Mouse (Mus musculus) telencephalon, adult 2 months (tissue): ENCODE measurements at regions not wholly inside any gene's neighbourhood (a gene's known extent, or its start where the extent isn't known, plus 50 kb on each side); places are given as distances from the start of the nearest gene placed in this dataset.

Source experiments
- DNase-seq: peaks from one replicate; pipeline ENCODE4 v3.0.0-alpha.2; 2011; ENCODE audit warnings: low read depth, low spot score

DNA sequence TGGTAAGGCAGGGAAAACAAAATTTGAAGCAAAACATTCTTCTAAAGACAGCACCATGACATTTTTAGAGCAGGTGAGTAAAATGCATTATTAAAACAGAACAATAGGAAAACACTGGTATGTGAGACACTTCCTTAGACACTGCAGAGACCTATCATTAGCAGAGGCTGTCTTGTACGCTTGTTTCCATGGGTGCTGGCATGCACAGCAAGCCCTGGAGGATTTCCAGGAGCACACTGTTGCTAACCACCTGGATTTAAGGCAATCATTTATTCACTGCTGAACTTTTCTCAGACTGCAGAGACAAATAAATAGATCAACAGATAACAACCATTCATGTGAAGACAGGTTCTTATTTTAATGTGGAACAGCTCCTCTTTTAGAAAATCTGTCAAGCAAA, 127.7 kb downstream of the Pros1 start:
- no peak for DNase-seq

GRCm38 (mm10) chr16:62982558-62982957, 128.5 kb downstream of the Pros1 start:
- DNase-seq, result no peak

GRCm38 (mm10) chr16:62995555-62995954, 141.4 kb downstream of the Pros1 start:
- no peak for DNase-seq

DNA sequence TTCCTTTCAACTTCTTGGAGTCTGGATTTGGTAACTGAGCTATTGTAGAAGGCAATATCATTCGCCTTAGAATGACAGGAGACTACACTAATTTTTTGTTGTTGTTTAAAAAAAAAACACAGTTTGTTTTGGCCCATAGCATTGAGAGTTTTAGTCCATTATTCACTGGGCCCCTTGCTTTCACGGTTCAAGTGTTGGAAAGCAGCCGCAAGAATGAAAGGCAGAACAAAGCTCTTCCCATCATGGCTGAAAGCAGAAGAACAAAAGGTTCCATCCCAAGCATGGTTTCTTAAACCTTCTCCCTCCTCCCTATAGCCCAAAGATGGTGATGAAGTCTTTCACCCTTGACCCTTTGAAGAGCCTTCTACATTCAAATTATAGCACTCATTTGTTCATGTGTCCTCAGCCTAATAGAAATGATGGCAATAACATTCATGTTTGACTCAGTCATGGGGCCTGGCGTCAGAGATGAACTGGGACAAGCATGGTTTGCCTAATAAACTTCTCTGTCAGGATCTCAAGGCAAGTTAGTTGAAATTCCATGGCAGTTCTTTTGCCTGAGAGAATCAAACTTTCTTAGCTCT, 157.1 kb downstream of the Pros1 start:
- DNase-seq, result no peak

DNA sequence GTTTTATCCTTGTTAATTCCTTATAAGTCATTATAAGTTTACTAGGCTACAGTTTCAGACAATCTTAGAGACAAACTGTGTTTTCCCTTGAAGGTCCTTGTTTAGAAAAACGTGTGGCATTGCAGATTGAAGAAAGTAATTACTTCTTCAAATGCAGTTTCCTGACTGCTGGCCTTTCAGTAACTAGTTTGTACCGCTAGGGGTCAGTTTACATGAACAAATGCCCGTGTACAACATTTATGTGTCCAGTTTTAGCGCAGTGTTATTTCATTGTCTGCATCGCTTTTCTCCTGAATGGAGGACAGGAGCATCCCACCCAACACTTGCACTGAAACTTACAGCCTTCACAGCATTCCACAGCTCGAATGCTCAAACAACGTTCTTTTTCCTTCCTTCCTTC, 160.3 kb downstream of the Pros1 start:
- DNase-seq, result peak; percentile 9

GRCm38 (mm10) chr16:63016144-63016543, 162.0 kb downstream of the Pros1 start:
- DNase-seq, result no peak

GRCm38 (mm10) chr16:63016658-63017057, 162.6 kb downstream of the Pros1 start:
- no peak for DNase-seq

GRCm38 (mm10) chr16:63030399-63030798, 176.3 kb downstream of the Pros1 start:
- no peak for DNase-seq

- DNase-seq, result no peak
Measured at GRCm38 (mm10) chr16:63031035-63031434, 176.9 kb downstream of the Pros1 start.

DNA sequence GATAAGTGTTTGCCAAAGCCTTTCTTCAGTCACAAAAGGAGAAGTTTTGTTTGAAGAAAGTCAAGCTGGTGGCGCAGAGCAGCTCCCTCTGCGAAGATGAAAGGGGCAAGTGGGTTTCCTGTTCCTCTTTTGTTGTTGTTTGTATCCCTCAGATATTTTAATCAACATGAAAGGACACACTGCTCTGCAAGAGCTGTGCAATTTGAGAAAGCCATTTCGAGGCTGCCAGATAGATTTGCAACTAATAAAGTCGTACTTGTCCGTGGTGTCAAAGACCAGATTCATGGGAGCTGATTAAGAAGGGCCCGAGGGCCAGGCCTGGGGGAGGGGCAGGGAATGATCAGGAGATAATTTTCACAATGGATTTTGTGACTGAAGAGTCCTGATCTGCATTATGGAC, 177.7 kb downstream of the Pros1 start:
- DNase-seq, result no peak

DNA sequence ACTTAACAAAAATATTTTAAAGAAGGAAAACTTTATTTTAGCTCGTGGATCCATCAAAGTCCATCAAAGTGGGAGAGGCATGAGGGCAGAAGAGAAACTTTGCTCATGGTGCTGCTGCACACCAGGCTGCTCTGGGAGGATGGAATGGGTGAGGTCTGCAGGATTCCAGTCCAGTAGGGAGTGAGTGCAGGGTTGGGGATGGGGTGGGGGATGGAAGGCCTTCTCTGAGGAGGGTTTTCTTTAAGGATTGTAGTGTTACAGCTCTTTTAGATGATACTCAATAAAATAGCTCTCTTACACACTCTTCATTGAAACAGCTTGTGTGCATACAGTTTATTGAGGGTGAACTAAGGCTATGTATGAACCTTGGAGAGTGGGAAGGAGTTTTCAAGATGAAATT, 195.0 kb downstream of the Pros1 start:
- no peak for DNase-seq

DNA sequence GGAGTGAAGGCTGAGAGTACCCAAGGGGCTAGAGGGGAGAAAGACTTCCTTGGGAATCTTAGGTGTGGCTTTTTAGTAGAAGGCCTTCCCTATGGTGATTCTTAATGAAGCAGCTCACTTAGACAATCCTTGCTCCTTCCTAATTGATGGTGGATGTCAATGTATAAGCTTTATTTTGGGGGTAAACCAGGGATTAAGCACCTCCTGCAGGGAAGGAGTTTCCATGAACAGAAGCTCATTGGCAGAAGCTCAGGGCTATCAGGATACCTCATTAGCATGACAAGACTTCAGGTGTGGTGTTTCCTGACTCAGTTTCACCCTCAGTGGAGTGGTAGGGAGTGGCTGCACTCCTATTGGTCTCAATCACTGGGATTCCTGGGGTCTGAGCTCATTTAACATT, 208.8 kb downstream of the Pros1 start:
- DNase-seq, result no peak

DNA sequence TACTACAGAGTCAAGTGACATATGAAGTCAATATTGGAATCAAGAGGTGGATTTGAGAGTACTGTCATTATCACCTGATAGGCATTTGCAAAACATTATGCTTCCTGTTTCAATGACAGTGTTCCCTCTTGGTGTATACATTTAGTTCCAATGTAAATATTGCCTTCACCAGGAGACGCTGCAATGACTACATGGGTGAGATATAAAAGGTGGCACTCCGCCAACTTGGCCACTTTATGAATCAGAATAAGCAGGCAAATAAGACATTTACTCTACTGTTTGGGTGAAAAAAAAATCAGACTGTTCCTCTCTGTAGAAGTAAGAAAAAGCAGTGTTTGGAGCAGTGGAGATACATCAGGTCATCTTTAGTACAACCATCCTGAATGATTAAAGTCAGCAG, 215.9 kb downstream of the Pros1 start:
- no peak for DNase-seq

DNA sequence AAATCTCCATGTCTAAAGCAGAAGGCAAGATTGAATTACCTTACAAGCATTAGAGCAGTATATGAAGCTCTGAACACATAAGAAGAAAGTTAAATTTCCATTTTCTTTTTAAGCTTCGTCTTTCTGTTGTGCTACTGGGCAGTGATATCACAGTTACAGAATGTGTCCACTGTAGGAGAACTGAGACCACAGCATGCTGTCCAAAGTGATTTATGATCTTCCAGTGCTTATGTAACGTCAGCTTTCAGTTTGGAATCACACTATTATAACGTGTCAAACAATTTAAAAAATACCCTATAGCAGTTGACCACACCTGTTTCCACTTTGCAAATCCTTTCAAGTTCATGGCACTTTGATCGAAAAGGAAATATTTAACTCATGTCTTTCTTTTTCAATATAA, 221.7 kb downstream of the Pros1 start:
- no peak for DNase-seq

- no peak for DNase-seq
Measured at GRCm38 (mm10) chr16:63081383-63081782, 227.3 kb downstream of the Pros1 start.

DNA sequence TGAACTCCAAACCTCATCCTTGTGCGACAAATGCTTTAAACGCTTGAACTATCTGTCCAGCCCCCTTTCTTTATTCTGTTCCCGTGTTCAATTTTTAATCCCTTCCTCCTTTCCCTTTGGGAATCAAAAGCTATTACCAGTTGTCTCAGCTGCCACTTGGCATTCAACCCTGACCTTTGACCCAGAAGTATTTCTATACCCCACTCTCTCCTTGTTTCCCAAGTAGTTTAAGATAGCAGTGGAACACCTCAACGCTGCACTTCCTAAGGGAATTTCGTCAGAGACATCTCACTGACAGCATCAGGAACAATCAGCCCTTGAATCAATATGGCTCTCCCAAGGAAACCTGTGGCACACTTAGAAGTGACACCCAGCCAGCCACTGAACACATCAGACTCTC, 229.1 kb downstream of the Pros1 start:
- DNase-seq, result no peak

GRCm38 (mm10) chr16:63084021-63084756, 230.1 kb downstream of the Pros1 start:
- no peak for DNase-seq

GRCm38 (mm10) chr16:63086086-63086796, 232.1 kb downstream of the Pros1 start:
- no peak for DNase-seq

GRCm38 (mm10) chr16:63091471-63092300, 237.6 kb downstream of the Pros1 start:
- DNase-seq, result peak; percentile 52

- no peak for DNase-seq
Measured at GRCm38 (mm10) chr16:63094126-63094840, 240.2 kb downstream of the Pros1 start.

GRCm38 (mm10) chr16:63102362-63102761, 248.3 kb downstream of the Pros1 start:
- no peak for DNase-seq
